Comparison of ENCODE assay signal across 24 mouse cellular contexts in genomic region chr1:39102989-39103910, GRCm38 (mm10).
DNase-seq lines count a peak whose midpoint lies in the region; ATAC-seq and TF ChIP-seq lines count a peak whose summit lies in the region.
"Had no signal": no experiment of that assay in that cellular context is flagged by ENCODE, and none has a peak within 500 bp of the region (broad histone marks: within the 10 kb centered on the region; RNA-seq: fewer than 3 reads in every experiment).

No protein-coding gene starts in this region.

- H3K27me3 ChIP-seq in kidney, embryonic 16.5 days (ENCODE audit: insufficient read depth, low read length): no peaks in the 10 kb centered on the region
- no peaks in the 10 kb centered on the region for H3K27me3 ChIP-seq in midbrain, embryonic 13.5 days
- H3K27me3 ChIP-seq: hindbrain, embryonic 15.5 days; neural tube, embryonic 13.5 days had no signal

- H3K4me1 ChIP-seq in kidney, embryonic 16.5 days (ENCODE audit: insufficient read depth, low read length): no peaks in the 10 kb centered on the region
- 0 out of 2 replicates have a peak, but pooled peaks cover 6% of the 10 kb centered on the region for H3K4me1 ChIP-seq in midbrain, embryonic 13.5 days (replicated peaks)
- H3K4me1 ChIP-seq: hindbrain, embryonic 15.5 days; neural tube, embryonic 13.5 days had no signal

- DNase-seq in gastrocnemius, adult 2 months: no peak
- no peak for DNase-seq in gastrocnemius, adult 18-20 months (ENCODE audit: low spot score)
- no peak for DNase-seq in kidney, adult 18-20 months
- DNase-seq in left cerebral cortex, postnatal 14 days (ENCODE audit: low spot score in 2 of 2): peak; percentile 38 to 57
- DNase-seq in left cerebral cortex, adult 11 months (ENCODE audit: low spot score): no peak
- peak; percentile 76 for DNase-seq in brain, adult 2 months (ENCODE audit: low read depth, low spot score)
- DNase-seq: adrenal gland, postnatal 25 days; cerebellum, adult 11 months; cerebellum, adult 9-11 months; retina, postnatal 1 day; thymus, adult 18-20 months; thymus, postnatal 36 days had no signal

- no peak for ATAC-seq in kidney, embryonic 16.5 days (ENCODE audit: low FRiP score, low TSS enrichment)
- no peak for ATAC-seq in midbrain, embryonic 13.5 days
- ATAC-seq: CD4-positive, CD25-positive, alpha-beta regulatory T cell, adult 4 months; forebrain, embryonic 16.5 days; lung, postnatal 0 days; midbrain, embryonic 16.5 days had no signal

- peaks cover 2% of the 10 kb centered on the region; the same call in 1 of the 2 replicates for H3K9me3 ChIP-seq in kidney, embryonic 16.5 days (ENCODE audit: low read length)
- no peaks in the 10 kb centered on the region for H3K9me3 ChIP-seq in midbrain, embryonic 13.5 days
- H3K9me3 ChIP-seq: embryonic facial prominence, embryonic 10.5 days; heart, embryonic 10.5 days; hindbrain, embryonic 15.5 days; neural tube, embryonic 13.5 days had no signal

- no peaks in the 10 kb centered on the region for H3K36me3 ChIP-seq in kidney, embryonic 16.5 days (ENCODE audit: insufficient read depth, low read length)
- H3K36me3 ChIP-seq in midbrain, embryonic 13.5 days: no peaks in the 10 kb centered on the region
- H3K36me3 ChIP-seq: embryonic facial prominence, embryonic 10.5 days; heart, embryonic 10.5 days; hindbrain, embryonic 15.5 days; neural tube, embryonic 13.5 days had no signal

- no peak for TF ChIP-seq CTCF in gastrocnemius, adult 2 months (IDR thresholded peaks at IDR 0.05)

- H3K27ac ChIP-seq in gastrocnemius, adult 2 months: peak overlapping the region; percentile 24; the same call in 1 of the 2 replicates
- H3K27ac ChIP-seq in kidney, embryonic 16.5 days (ENCODE audit: low read length): peak overlapping the region; percentile 49
- no peak overlapping the region for H3K27ac ChIP-seq in midbrain, embryonic 13.5 days
- H3K27ac ChIP-seq: embryonic facial prominence, embryonic 10.5 days; heart, embryonic 10.5 days; hindbrain, embryonic 15.5 days; macrophage; neural tube, embryonic 13.5 days had no signal

- H3K4me3 ChIP-seq in gastrocnemius, adult 2 months: no peak overlapping the region
- H3K4me3 ChIP-seq in kidney, embryonic 16.5 days (ENCODE audit: low read length): no peak overlapping the region
- no peak overlapping the region for H3K4me3 ChIP-seq in midbrain, embryonic 13.5 days (replicated peaks)
- H3K4me3 ChIP-seq: embryonic facial prominence, embryonic 10.5 days; heart, embryonic 10.5 days; hindbrain, embryonic 15.5 days; myocyte; neural tube, embryonic 13.5 days had no signal

- 68% methylated on average over 14 of the region's 14 CpGs for WGBS in kidney, embryonic 16.5 days
- WGBS in midbrain, embryonic 13.5 days: 83% methylated on average over 14 of the region's 14 CpGs

- no peak overlapping the region for H3K4me2 ChIP-seq in kidney, embryonic 16.5 days (replicated peaks; ENCODE audit: low read depth, low read length)
- no peak overlapping the region for H3K4me2 ChIP-seq in midbrain, embryonic 13.5 days (replicated peaks)
- H3K4me2 ChIP-seq: hindbrain, embryonic 15.5 days; neural tube, embryonic 13.5 days had no signal

- H3K9ac ChIP-seq in kidney, embryonic 16.5 days (replicated peaks; ENCODE audit: low read length): no peak overlapping the region
- H3K9ac ChIP-seq in midbrain, embryonic 13.5 days (replicated peaks): no peak overlapping the region
- H3K9ac ChIP-seq: hindbrain, embryonic 15.5 days; neural tube, embryonic 13.5 days had no signal

- intact Hi-C loops in gastrocnemius, adult 2 months (cut with DNase I): loop anchor here (10.0 kb wide), 1 partner anchor 242 kb away; no protein-coding TSS in a partner anchor
- intact Hi-C loops in left cerebral cortex, postnatal 14 days (cut with DNase I): no loop called here

Comparison
In these comparisons a context has a peak if more than half of its experiments do, and no peak if none do; other contexts are left out.
1. DNase-seq: peak in left cerebral cortex, postnatal 14 days (2 of 2) and brain, adult 2 months (single experiment); none in gastrocnemius, adult 2 months (single experiment), gastrocnemius, adult 18-20 months (single experiment), kidney, adult 18-20 months (single experiment) and left cerebral cortex, adult 11 months (single experiment).